Mouse (Mus musculus) stomach, embryonic 14.5 days (tissue): Measurements from ENCODE around the gene Ramp3. TPM values are rescaled to one million over a fixed set of nuclear protein-coding genes. Genes with fewer than 3 reads are reported as not detected.

Experiments
- ATAC-seq: fragments of 200-750 bp; cut with Nextera tagmentation; 2 replicates; pipeline ENCODE4 v1.8.0; 2017; ENCODE audit warnings: low read depth, moderate TSS enrichment; ENCODE audit not compliant: insufficient number of reproducible peaks, insufficient read depth, low FRiP score
- H3K27ac ChIP-seq: fragments of 300-500 bp; sonication (generic); 2 replicates; pipeline ENCODE4 v1.5.1; 2014; ENCODE audit warnings: mild to moderate bottlenecking, low read length, moderate library complexity, mixed read lengths
- H3K27me3 ChIP-seq: fragments of 300-500 bp; sonication (generic); 2 replicates; pipeline ENCODE4 v1.6.1; 2014; ENCODE audit warnings: low read length, control low read depth, mixed read lengths; ENCODE audit not compliant: control insufficient read depth, insufficient read depth
- H3K36me3 ChIP-seq: fragments of 300-500 bp; sonication (generic); 2 replicates; pipeline ENCODE4 v1.6.1; 2014; ENCODE audit warnings: mild to moderate bottlenecking, control low read depth, low read length, moderate library complexity, mixed read lengths; ENCODE audit not compliant: control insufficient read depth, insufficient read depth
- H3K4me1 ChIP-seq: fragments of 300-500 bp; sonication (generic); 2 replicates; pipeline ENCODE4 v1.6.1; 2014; ENCODE audit warnings: low read length, control low read depth, mixed read lengths; ENCODE audit not compliant: control insufficient read depth, insufficient read depth
- H3K4me2 ChIP-seq: fragments of 300-500 bp; sonication (generic); replicated peaks from 2 replicates; pipeline ENCODE4 v1.6.1; 2014; ENCODE audit warnings: low read depth, low read length, control low read depth
- H3K4me3 ChIP-seq: fragments of 300-500 bp; sonication (generic); 2 replicates; pipeline ENCODE4 v1.5.1; 2014; ENCODE audit warnings: low read depth, low read length, control low read depth
- H3K9ac ChIP-seq: fragments of 300-500 bp; sonication (generic); replicated peaks from 2 replicates; pipeline ENCODE4 v1.6.1; 2014; ENCODE audit warnings: low read depth, mild to moderate bottlenecking, control low read depth, low read length, moderate library complexity, mixed read lengths
- H3K9me3 ChIP-seq: fragments of 300-500 bp; sonication (generic); 2 replicates; pipeline ENCODE4 v1.6.1; 2016; ENCODE audit warnings: low read depth, low read length, control low read depth; ENCODE audit not compliant: control insufficient read depth
- WGBS: fragments of 180-500 bp; shearing (Covaris S2); extraction: QIAGEN DNeasy Blood & Tissue Kit; methylation state at CpG from one replicate; pipeline ENCODE4 v1.1.7; 2014; 5-methylcytosine and 5-hydroxymethylcytosine counted together
- polyA plus RNA-seq: library from polyadenylated mRNA; unstranded; fragments of >200 nt; fragmentation: Nextera tagmentation; extraction: Ambion mirVana; gene quantifications from 2 replicates; pipeline ENCODE4 v1.2.1, GENCODE M21; 2014

Gene Ramp3
- polyA plus RNA-seq, 1 experiment from 2014 or later, result 8.5 TPM

DNA sequence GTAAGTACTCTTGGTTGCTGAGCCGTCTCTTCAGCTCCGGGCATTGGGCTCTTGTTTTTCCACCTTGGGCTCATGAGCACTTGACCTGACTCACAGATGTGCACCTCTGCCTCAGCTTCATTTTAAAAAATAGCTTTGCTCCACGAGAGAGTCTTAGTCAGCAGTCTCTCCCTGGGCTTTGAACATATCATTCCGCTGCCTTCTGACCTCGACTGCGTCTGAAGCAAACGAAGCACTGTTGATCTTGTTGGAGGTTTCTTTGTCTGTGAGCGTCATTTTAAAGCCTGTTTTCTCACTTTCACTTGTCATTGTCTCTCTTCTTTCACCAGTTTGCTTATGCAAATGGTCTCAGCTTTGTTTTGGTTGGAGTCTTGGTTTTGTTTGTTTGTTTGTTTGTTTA, 38.2 kb downstream of the Ramp3 start:
- Histone ChIP-seq H3K9ac (no peak overlapping the region), H3K9me3 (no peaks in the 10 kb centered on the region), H3K27ac (no peak overlapping the region), H3K4me3 (no peak overlapping the region), H3K4me2 (no peak overlapping the region), H3K27me3 (no peaks in the 10 kb centered on the region), H3K36me3 (no peaks in the 10 kb centered on the region), H3K4me1 (no peaks in the 10 kb centered on the region)
- ATAC-seq, result no peak
- 60% methylated on average over 8 of the region's 8 CpGs for WGBS

- no peaks in the 10 kb centered on the region for H3K36me3 ChIP-seq
- no peaks in the 10 kb centered on the region for H3K9me3 ChIP-seq
- no peaks in the 10 kb centered on the region for H3K4me1 ChIP-seq
- WGBS, result 81% methylated on average over 10 of the region's 10 CpGs
- no peak overlapping the region for H3K4me2 ChIP-seq
- H3K4me3 ChIP-seq, result no peak overlapping the region
- H3K27me3 ChIP-seq, result no peaks in the 10 kb centered on the region
- no peak overlapping the region for H3K9ac ChIP-seq
- no peak overlapping the region for H3K27ac ChIP-seq
- no peak for ATAC-seq
These were observed 39.4 kb downstream of the Ramp3 start for GRCm38 (mm10) chr11:6697751-6698150.

- no peaks in the 10 kb centered on the region for H3K4me1 ChIP-seq
- no peak overlapping the region for H3K4me2 ChIP-seq
- 79% methylated on average over 10 of the region's 10 CpGs for WGBS
- no peak overlapping the region for H3K4me3 ChIP-seq
- H3K27me3 ChIP-seq, result no peaks in the 10 kb centered on the region
- no peak overlapping the region for H3K9ac ChIP-seq
- no peaks in the 10 kb centered on the region for H3K36me3 ChIP-seq
- H3K27ac ChIP-seq, result no peak overlapping the region
- ATAC-seq, result no peak
- H3K9me3 ChIP-seq, result no peaks in the 10 kb centered on the region
These were observed 40.0 kb downstream of the Ramp3 start for GRCm38 (mm10) chr11:6698281-6698680.

GRCm38 (mm10) chr11:6702258-6702657, 43.9 kb downstream of the Ramp3 start:
- Histone ChIP-seq H3K27ac (no peak overlapping the region), H3K4me3 (no peak overlapping the region), H3K9ac (no peak overlapping the region), H3K4me1 (no peaks in the 10 kb centered on the region), H3K9me3 (no peaks in the 10 kb centered on the region), H3K4me2 (no peak overlapping the region), H3K27me3 (no peaks in the 10 kb centered on the region), H3K36me3 (no peaks in the 10 kb centered on the region)
- ATAC-seq, result no peak
- WGBS, result 46% methylated on average over 3 of the region's 3 CpGs

DNA sequence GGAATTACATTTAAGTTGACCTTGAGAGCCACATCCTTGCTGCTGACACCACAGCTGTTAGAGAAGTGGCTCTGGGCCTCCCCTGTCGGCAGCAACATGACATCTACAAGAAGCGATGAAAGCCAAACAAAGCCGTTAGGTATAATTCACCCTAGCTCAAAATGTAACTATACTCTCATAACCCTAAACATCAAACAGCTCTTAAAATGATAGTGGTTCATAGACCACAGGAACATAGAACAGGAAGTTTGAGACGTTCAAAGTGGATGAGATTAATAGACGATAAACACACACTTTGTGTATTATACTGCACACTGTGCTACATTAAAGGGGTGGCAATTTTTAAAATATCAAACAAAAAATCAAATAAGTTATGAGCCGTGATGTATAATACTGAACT, 46.5 kb downstream of the Ramp3 start:
- ATAC-seq, result no peak
- no peak overlapping the region for H3K9ac ChIP-seq
- no peak overlapping the region for H3K4me3 ChIP-seq
- no peak overlapping the region for H3K27ac ChIP-seq
- no peak overlapping the region for H3K4me2 ChIP-seq
- no peaks in the 10 kb centered on the region for H3K27me3 ChIP-seq
- H3K36me3 ChIP-seq, result no peaks in the 10 kb centered on the region
- H3K4me1 ChIP-seq, result no peaks in the 10 kb centered on the region
- 56% methylated on average over 6 of the region's 6 CpGs for WGBS
- H3K9me3 ChIP-seq, result no peaks in the 10 kb centered on the region

DNA sequence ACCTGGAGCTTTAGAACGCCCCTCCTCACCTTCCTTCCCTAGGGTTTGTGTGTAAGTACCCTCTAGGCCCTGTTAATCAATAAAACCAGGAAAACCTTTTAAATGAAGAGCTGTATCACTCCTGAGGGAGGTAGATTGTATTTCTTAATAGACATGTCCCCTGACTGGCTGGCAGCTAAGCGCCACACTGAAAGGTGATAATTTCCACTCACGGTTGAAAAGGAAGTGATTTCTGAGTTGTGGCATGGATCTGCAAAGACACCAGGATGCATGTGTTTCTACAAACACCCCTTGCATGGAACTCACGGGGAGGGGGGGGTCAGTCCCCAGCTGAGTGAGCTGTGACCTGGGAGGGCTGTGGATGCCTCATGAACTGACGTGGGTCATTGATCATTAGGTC, 47.2 kb downstream of the Ramp3 start:
- Histone ChIP-seq H3K36me3 (no peaks in the 10 kb centered on the region), H3K4me2 (no peak overlapping the region), H3K27me3 (no peaks in the 10 kb centered on the region), H3K27ac (no peak overlapping the region), H3K9me3 (no peaks in the 10 kb centered on the region), H3K4me3 (no peak overlapping the region), H3K9ac (no peak overlapping the region), H3K4me1 (no peaks in the 10 kb centered on the region)
- ATAC-seq, result no peak
- 67% methylated on average over 5 of the region's 5 CpGs for WGBS

GRCm38 (mm10) chr11:6706796-6707195, 48.5 kb downstream of the Ramp3 start:
- Histone ChIP-seq H3K4me1 (no peaks in the 10 kb centered on the region), H3K27me3 (no peaks in the 10 kb centered on the region), H3K9me3 (no peaks in the 10 kb centered on the region), H3K4me3 (no peak overlapping the region), H3K27ac (no peak overlapping the region), H3K36me3 (no peaks in the 10 kb centered on the region), H3K4me2 (no peak overlapping the region), H3K9ac (no peak overlapping the region)
- WGBS, result 93% methylated on average over 13 of the region's 13 CpGs
- no peak for ATAC-seq

GRCm38 (mm10) chr11:6708437-6708836, 50.1 kb downstream of the Ramp3 start:
- no peak overlapping the region for H3K9ac ChIP-seq
- H3K36me3 ChIP-seq, result no peaks in the 10 kb centered on the region
- no peak overlapping the region for H3K4me3 ChIP-seq
- no peak for ATAC-seq
- no peaks in the 10 kb centered on the region for H3K27me3 ChIP-seq
- no peak overlapping the region for H3K27ac ChIP-seq
- H3K9me3 ChIP-seq, result no peaks in the 10 kb centered on the region
- WGBS, result 90% methylated on average over 7 of the region's 7 CpGs
- H3K4me2 ChIP-seq, result no peak overlapping the region
- H3K4me1 ChIP-seq, result no peaks in the 10 kb centered on the region

GRCm38 (mm10) chr11:6710409-6710808, 52.1 kb downstream of the Ramp3 start:
- no peaks in the 10 kb centered on the region for H3K36me3 ChIP-seq
- ATAC-seq, result no peak
- 76% methylated on average over 2 of the region's 2 CpGs for WGBS
- no peak overlapping the region for H3K4me2 ChIP-seq
- H3K9ac ChIP-seq, result no peak overlapping the region
- H3K27me3 ChIP-seq, result no peaks in the 10 kb centered on the region
- no peaks in the 10 kb centered on the region for H3K4me1 ChIP-seq
- H3K27ac ChIP-seq, result no peak overlapping the region
- H3K9me3 ChIP-seq, result no peaks in the 10 kb centered on the region
- H3K4me3 ChIP-seq, result no peak overlapping the region
